Mouse (Mus musculus) fat pad, adult 2 months (tissue): ENCODE results near the gene Gm20388.

Experiments
- DNase-seq: peaks from one replicate; pipeline ENCODE4 v3.0.0-alpha.2; 2011; ENCODE audit warnings: low read depth, low spot score; ENCODE audit errors: extremely low read depth

Gene Gm20388

GRCm38 (mm10) chr8:121085561-121085960 lies 1174.9 kb downstream of the Gm20388 start:
- no peak for DNase-seq

- DNase-seq = no peak
Observed at GRCm38 (mm10) chr8:121086004-121086900, 1175.6 kb downstream of the Gm20388 start.

- no peak for DNase-seq
Observed at GRCm38 (mm10) chr8:121088281-121088680, 1177.6 kb downstream of the Gm20388 start.

- DNase-seq = no peak
Observed at GRCm38 (mm10) chr8:121088871-121089630, 1178.4 kb downstream of the Gm20388 start.

GRCm38 (mm10) chr8:121089631-121090380 lies 1179.2 kb downstream of the Gm20388 start:
- no peak for DNase-seq

GRCm38 (mm10) chr8:121090716-121091115 lies 1180.1 kb downstream of the Gm20388 start:
- DNase-seq = no peak

GRCm38 (mm10) chr8:121092141-121092540 lies 1181.5 kb downstream of the Gm20388 start:
- no peak for DNase-seq

- no peak for DNase-seq
Observed at GRCm38 (mm10) chr8:121092627-121093026, 1182.0 kb downstream of the Gm20388 start.

- no peak for DNase-seq
Observed at GRCm38 (mm10) chr8:121093496-121093895, 1182.9 kb downstream of the Gm20388 start.

- DNase-seq = no peak
Observed at GRCm38 (mm10) chr8:121104049-121104818, 1193.6 kb downstream of the Gm20388 start.

GRCm38 (mm10) chr8:121107668-121108656 lies 1197.3 kb downstream of the Gm20388 start, which contains the start of gene Mthfsd:
Mthfsd (minus strand) TSS chr8:121108392.
- DNase-seq = peak; percentile 39

GRCm38 (mm10) chr8:121108657-121109056 lies 1198.0 kb downstream of the Gm20388 start:
- DNase-seq = no peak

- no peak for DNase-seq
Observed at GRCm38 (mm10) chr8:121111145-121111907, 1200.7 kb downstream of the Gm20388 start.

GRCm38 (mm10) chr8:121113261-121113660 lies 1202.6 kb downstream of the Gm20388 start:
- DNase-seq = peak; percentile 21

GRCm38 (mm10) chr8:121115136-121115535 lies 1204.5 kb downstream of the Gm20388 start:
- no peak for DNase-seq

GRCm38 (mm10) chr8:121115948-121116347 lies 1205.3 kb downstream of the Gm20388 start, which contains the start of gene Foxc2:
Foxc2 (plus strand) TSS chr8:121116171.
- no peak for DNase-seq

- no peak for DNase-seq
Observed at GRCm38 (mm10) chr8:121116591-121117185, 1206.0 kb downstream of the Gm20388 start.

GRCm38 (mm10) chr8:121117186-121117651 lies 1206.6 kb downstream of the Gm20388 start:
- DNase-seq = no peak
